Mouse (Mus musculus): Measurements from ENCODE around the gene Sik2.

Sik2 gene

GRCm38 (mm10) chr9:50867015-50867414 is 141.9 kb downstream of the Sik2 start:
- no peak for DNase-seq (ENCODE audit: low read depth, low spot score)

DNA sequence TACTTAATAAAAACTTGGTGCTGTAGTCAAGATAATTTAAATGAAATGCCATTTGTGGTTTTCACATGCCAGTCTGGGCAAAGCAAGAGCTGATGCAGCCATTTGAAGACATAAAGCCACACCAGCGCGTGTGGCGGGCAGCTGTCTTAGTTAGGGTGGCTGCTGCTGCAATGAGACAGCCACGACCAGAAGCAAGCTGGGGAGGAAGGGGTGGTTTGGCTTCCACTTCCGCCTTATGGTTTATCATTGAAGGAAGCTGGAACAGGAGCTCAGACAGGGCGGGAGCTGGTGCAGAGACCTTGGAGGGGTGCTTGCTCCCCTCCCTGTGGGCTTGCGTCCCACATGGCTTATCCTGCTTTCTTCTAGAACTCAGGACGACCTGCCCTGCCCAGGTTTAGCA is 143.1 kb downstream of the Sik2 start:
- DNase-seq (ENCODE audit: low read depth, low spot score) = no peak

- no peak for DNase-seq (ENCODE audit: low read depth, low spot score)
Measured at GRCm38 (mm10) chr9:50864877-50865276, 144.0 kb downstream of the Sik2 start.

GRCm38 (mm10) chr9:50863824-50864223 is 145.0 kb downstream of the Sik2 start:
- no peak for DNase-seq (ENCODE audit: low read depth, low spot score)

- no peak for DNase-seq (ENCODE audit: low read depth, low spot score)
Measured at GRCm38 (mm10) chr9:50861119-50861839, 147.6 kb downstream of the Sik2 start.

DNA sequence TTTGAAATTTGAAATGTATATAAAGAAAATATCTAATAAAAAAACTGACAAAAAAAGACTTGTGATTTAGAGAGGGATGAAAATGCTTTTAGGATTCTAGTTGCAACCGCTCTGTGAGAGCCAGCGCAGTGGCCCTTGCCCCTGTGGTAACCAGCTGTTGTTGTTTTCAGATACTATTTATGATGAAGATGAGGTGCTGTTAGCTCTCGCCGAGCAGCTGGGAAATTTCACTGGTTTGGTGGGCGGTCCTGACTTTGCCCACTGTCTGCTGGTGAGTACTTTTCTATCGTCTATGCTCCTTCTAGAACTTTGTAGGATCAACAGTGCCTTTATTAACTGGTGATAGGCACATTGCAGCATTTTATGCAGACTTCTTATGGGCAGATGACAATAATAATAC is 150.2 kb downstream of the Sik2 start:
- DNase-seq (ENCODE audit: low read depth, low spot score) = no peak

- DNase-seq (ENCODE audit: low read depth, low spot score) = no peak
Measured at GRCm38 (mm10) chr9:50857082-50857641, 151.7 kb downstream of the Sik2 start.

GRCm38 (mm10) chr9:50856341-50857081 is 152.4 kb downstream of the Sik2 start:
- DNase-seq (ENCODE audit: low read depth, low spot score) = peak; percentile 83

- DNase-seq (ENCODE audit: low read depth, low spot score) = no peak
Measured at GRCm38 (mm10) chr9:50855780-50856179, 153.1 kb downstream of the Sik2 start.

DNA sequence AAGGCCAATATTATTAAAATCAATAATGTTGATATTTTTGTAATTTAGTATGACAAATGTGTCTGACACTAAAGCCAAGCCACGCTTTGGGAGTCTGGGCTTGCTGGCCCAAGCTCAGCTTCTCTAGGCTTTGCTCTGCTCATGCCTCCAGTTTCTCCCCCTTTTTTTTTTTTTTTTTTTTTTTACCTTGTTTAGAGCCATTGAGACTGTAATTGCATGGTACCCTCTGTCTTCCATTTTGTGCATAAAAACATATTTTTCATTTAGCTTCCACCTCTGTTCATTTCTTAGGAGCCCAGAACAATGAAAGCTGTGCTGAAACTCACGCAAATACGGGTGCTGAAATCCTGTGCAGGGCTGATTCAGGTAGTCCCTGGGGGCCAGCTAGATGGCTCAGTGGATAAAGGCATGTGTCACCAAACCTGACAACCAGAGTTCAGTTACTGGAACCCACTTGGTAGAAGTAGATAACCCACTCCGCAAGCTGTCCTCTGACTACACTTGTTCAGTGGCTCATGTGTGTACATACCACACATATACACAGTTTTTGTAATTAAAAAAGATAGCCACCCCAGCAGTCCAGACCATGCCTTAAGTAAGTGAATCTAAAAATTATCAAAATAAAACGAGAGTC is 153.6 kb downstream of the Sik2 start:
- no peak for DNase-seq (ENCODE audit: low read depth, low spot score)

DNA sequence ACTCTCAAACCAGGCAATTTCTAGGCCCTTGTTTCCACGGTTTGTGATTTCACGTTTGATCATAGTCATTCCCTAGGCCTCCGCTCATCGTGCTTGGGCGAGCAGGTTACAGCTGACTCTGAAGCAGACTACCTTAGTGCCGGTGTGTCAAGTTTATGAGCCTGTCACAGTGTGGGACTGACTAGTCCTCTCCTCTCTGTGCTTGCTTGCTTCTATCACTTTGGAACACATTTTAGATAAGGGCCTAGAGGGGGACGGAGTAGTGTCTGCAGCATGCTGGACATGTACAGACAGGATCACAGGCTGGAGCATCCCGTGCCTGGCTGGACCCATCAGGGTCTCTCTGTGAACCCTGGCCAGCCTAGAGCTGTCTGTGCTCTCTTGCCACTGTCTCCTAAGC is 154.5 kb downstream of the Sik2 start:
- DNase-seq (ENCODE audit: low read depth, low spot score) = no peak

DNA sequence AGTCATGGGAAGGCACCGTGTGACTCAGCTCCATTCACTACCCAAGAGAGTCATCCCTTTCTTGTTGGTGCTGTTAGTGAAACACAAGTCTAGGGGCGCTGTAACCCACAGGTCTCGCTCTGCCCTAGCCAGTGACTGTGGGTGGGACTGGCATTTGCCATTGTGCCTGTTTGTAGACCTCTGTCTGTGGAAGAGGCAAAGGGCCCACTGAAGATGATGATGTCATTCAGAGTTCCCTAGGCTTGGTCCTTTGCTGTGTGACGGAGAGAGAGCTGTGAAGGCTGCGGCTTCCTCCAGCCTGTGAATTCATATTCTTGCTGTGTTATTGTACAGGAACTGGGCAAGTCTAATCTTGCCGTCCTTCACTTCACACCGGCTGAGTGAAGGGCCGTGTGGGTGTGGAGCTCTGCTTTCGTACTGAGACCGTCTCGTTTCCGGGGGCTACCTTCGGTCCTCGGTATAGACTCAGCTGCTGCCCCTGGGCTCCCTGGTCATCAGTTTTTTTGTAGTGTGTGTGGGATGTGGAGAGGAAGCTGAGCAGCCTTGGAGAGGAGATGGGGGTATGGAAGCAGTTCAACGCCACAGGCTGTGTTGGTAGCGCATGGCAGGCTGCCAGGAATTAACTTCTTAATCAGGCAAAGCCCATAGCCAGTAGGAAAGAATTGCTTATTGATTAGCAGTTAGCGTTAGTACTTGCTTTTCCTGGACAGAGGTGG is 156.1 kb downstream of the Sik2 start:
- DNase-seq (ENCODE audit: low read depth, low spot score) = no peak

- no peak for DNase-seq (ENCODE audit: low read depth, low spot score)
Measured at GRCm38 (mm10) chr9:50850713-50851112, 158.2 kb downstream of the Sik2 start.

- DNase-seq (ENCODE audit: low read depth, low spot score) = no peak
Measured at GRCm38 (mm10) chr9:50850271-50850670, 158.6 kb downstream of the Sik2 start.

GRCm38 (mm10) chr9:50849755-50850154 is 159.1 kb downstream of the Sik2 start:
- DNase-seq (ENCODE audit: low read depth, low spot score) = no peak

GRCm38 (mm10) chr9:50849249-50849648 is 159.6 kb downstream of the Sik2 start:
- peak; percentile 84 for DNase-seq (ENCODE audit: low read depth, low spot score)

DNA sequence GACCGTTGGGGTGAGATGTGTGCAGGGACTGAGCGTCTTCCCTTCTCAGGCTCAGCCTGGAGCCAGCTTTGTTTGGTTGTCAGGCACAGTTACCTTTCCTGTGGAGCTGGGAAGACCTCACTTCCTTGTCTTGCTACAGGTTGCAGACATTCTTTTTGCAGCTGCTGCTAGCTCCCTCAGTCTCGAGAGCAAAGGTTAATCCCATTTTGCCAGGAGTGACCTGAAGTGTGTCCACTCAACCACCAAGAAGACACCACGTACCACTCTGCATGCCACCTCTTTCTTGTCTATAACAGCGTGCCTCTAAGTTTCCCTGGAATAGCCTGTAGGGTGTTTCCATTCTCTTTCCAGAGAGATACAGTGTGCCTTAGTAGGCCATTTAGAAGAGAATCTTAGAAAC is 160.1 kb downstream of the Sik2 start:
- no peak for DNase-seq (ENCODE audit: low read depth, low spot score)

DNA sequence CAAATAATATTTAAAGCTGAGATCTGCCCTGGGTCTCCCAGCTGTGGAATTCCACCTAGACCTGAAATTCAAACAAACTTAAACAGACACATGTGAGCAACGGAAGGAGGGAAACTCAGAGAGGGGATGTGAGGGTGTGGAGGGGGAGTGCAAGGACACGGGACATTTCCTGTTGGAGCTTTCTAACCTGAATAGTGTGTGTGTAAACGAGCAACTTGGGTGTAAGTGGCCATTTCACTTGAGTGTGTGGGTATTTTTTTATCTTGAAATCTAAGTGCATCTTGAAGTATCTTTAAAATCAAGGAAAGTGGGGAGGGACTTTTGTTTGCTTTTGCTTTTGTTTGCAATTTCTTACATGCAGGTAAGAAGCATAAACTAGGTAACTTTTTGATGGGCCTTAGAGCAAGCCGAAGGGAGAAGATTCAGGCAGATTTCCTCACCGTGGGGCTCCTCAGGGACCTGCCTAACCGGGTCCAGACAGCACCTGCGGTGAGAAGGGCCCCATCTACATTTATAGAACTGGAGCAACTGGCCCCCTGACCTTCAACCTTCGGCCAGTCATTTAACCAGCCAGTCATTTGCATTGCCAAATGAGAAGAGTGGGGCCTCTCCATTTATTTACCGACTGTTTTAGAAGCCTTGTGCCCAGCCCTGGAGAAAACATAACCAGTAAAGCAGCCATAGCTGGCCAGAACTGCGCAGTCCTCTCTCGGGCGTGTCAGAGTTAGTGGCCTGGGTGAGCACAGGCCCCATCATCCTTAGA is 161.1 kb downstream of the Sik2 start:
- DNase-seq (ENCODE audit: low read depth, low spot score) = no peak

DNA sequence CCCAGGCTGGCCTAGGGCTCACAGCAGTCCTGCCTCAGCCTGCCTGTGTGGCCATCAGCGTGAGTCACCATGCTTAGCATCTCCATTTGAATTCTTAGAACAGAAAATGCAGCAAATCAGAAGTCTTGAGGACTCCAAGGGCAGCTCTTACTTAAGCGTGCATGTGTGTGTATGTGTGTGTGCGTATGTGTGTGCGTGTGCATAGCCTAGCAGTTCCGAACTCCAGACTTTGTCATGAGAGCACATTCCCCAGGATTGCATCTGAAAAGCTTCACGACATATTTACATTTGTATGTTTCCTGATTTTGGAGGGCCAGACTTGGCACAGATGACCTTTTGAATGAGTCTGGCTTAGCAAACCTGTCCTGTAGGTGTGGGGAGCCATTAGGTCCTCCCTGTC is 161.7 kb downstream of the Sik2 start:
- DNase-seq (ENCODE audit: low read depth, low spot score) = no peak

GRCm38 (mm10) chr9:50845547-50845946 is 163.3 kb downstream of the Sik2 start:
- DNase-seq (ENCODE audit: low read depth, low spot score) = no peak

- DNase-seq (ENCODE audit: low read depth, low spot score) = no peak
Measured at GRCm38 (mm10) chr9:50845081-50845480, 163.8 kb downstream of the Sik2 start, which contains the start of gene Ppp2r1b. Gene Ppp2r1b (plus strand): TSS chr9:50845301.
